Mouse (Mus musculus) testis, adult 2 months (tissue): ENCODE measurements around the gene Arhgap22. TPM values are rescaled to one million over a fixed set of nuclear protein-coding genes. Genes with fewer than 3 reads are reported as not detected.
A peak's percentile ranks its signal among the peaks of the same experiment; 100 is the strongest.

Experiments used
- H3K27ac ChIP-seq: fragments of 200-500 bp; 2 replicates; pipeline ENCODE4 v1.5.1; 2012; ENCODE audit warnings: low read depth, low read length; ENCODE audit not compliant: control insufficient read depth, insufficient read depth
- H3K27me3 ChIP-seq: fragments of 200-500 bp; 2 replicates; pipeline ENCODE4 v1.6.1; 2012; ENCODE audit warnings: mild to moderate bottlenecking, low read length, moderate library complexity; ENCODE audit not compliant: control insufficient read depth, insufficient read depth
- H3K36me3 ChIP-seq: fragments of 200-500 bp; 2 replicates; pipeline ENCODE4 v1.6.1; 2012; ENCODE audit warnings: mild to moderate bottlenecking, low read length; ENCODE audit not compliant: control insufficient read depth, insufficient read depth
- H3K4me1 ChIP-seq: fragments of 200-500 bp; 2 replicates; pipeline ENCODE4 v1.6.1; 2012; ENCODE audit warnings: low read length; ENCODE audit not compliant: control insufficient read depth, insufficient read depth
- H3K4me3 ChIP-seq: fragments of 200-500 bp; 2 replicates; pipeline ENCODE4 v1.5.1; 2012; ENCODE audit warnings: low read depth, mild to moderate bottlenecking, low read length, moderate library complexity, mixed read lengths; ENCODE audit not compliant: control insufficient read depth
- CTCF ChIP-seq: fragments of 200-500 bp; IDR thresholded peaks from 2 replicates; pipeline ENCODE4 v1.5.1; 2012; ENCODE audit warnings: low read depth, mild to moderate bottlenecking, inconsistent platforms, low read length, moderate library complexity; ENCODE audit not compliant: control insufficient read depth, insufficient read depth, insufficient replicate concordance
- POLR2A ChIP-seq: fragments of 200-500 bp; IDR thresholded peaks from 2 replicates; pipeline ENCODE4 v1.6.1; 2012; ENCODE audit warnings: low read depth, mild to moderate bottlenecking, inconsistent platforms, low read length, moderate library complexity; ENCODE audit not compliant: control insufficient read depth
- polyA plus RNA-seq: library from polyadenylated mRNA; depleted of rRNA; stranded (reverse); fragments of >200 nt; gene quantifications from 2 replicates; pipeline ENCODE4 v1.2.3, GENCODE M21; 2012

Gene Arhgap22
- polyA plus RNA-seq, 1 experiment: 1.6 TPM

- H3K27me3 ChIP-seq: no peaks in the 10 kb centered on the region
- H3K4me1 ChIP-seq: no peaks in the 10 kb centered on the region
- H3K4me3 ChIP-seq: no peak overlapping the region
- peak; percentile 29; the same call in 1 of the 2 replicates for TF ChIP-seq CTCF
- no peak for TF ChIP-seq POLR2A
- no peak overlapping the region for H3K27ac ChIP-seq
- H3K36me3 ChIP-seq: no peaks in the 10 kb centered on the region
Observed at GRCm38 (mm10) chr14:33303348-33303819, 89.6 kb downstream of the Arhgap22 start.

- H3K36me3 ChIP-seq: no peaks in the 10 kb centered on the region
- H3K4me3 ChIP-seq: no peak overlapping the region
- TF ChIP-seq POLR2A: no peak
- TF ChIP-seq CTCF: no peak
- no peaks in the 10 kb centered on the region for H3K4me1 ChIP-seq
- H3K27me3 ChIP-seq: no peaks in the 10 kb centered on the region
- no peak overlapping the region for H3K27ac ChIP-seq
Observed at GRCm38 (mm10) chr14:33305645-33306281, 91.9 kb downstream of the Arhgap22 start.

- H3K4me3 ChIP-seq: no peak overlapping the region
- no peak overlapping the region for H3K27ac ChIP-seq
- H3K27me3 ChIP-seq: no peaks in the 10 kb centered on the region
- TF ChIP-seq CTCF: no peak
- no peak for TF ChIP-seq POLR2A
- no peaks in the 10 kb centered on the region for H3K36me3 ChIP-seq
- no peaks in the 10 kb centered on the region for H3K4me1 ChIP-seq
Observed at GRCm38 (mm10) chr14:33310719-33311118, 96.9 kb downstream of the Arhgap22 start.

DNA sequence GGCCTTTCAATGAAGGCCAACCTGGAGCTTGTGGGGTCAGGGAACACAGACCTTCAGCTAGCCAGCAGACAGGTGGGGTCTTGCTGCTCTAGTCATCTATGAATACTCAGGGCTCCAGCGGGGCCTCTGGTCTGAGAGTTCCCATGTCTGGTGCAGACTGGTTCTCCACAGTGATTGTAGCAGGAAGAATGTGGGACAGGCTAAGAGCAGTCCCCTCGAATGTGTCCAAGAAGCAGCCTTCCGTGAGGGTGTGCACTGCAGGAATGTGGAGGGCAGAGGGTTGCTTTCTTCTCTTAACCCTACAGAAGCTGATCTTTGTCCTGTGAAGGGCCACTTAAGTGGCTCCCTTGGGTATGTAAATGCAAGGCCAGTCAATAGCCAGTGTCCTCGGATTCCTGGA is 98.5 kb downstream of the Arhgap22 start:
- no peak for TF ChIP-seq POLR2A
- TF ChIP-seq CTCF: no peak
- Histone ChIP-seq H3K4me1 (no peaks in the 10 kb centered on the region), H3K27me3 (no peaks in the 10 kb centered on the region), H3K36me3 (no peaks in the 10 kb centered on the region), H3K4me3 (no peak overlapping the region), H3K27ac (no peak overlapping the region)

- H3K4me1 ChIP-seq: no peaks in the 10 kb centered on the region
- H3K27ac ChIP-seq: no peak overlapping the region
- TF ChIP-seq CTCF (peak; percentile 96), POLR2A (no peak)
- no peaks in the 10 kb centered on the region for H3K36me3 ChIP-seq
- H3K4me3 ChIP-seq: no peak overlapping the region
- no peaks in the 10 kb centered on the region for H3K27me3 ChIP-seq
Observed at GRCm38 (mm10) chr14:33313624-33314023, 99.8 kb downstream of the Arhgap22 start.

DNA sequence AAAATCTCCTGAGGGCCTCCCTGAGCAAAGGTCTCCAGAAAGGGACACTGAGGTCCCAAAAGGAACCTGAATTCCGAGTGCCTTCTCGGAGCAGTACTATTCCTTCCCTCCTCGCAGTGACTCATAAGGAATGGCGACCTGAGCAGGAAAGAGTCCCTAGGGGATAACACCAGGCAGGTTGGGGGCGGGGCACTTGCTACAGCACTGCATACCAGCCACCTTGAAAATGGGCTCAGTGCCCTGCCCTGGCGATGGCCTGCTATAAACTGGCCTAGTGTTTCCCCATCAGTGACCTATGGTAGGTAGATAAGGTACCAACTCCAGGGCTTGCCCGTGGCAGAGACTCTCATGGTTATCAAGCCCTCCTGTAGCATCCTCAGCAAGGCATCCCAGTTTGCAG is 100.3 kb downstream of the Arhgap22 start:
- Histone ChIP-seq H3K4me1 (no peaks in the 10 kb centered on the region), H3K36me3 (no peaks in the 10 kb centered on the region), H3K27ac (no peak overlapping the region), H3K4me3 (no peak overlapping the region), H3K27me3 (no peaks in the 10 kb centered on the region)
- TF ChIP-seq CTCF: no peak
- no peak for TF ChIP-seq POLR2A

DNA sequence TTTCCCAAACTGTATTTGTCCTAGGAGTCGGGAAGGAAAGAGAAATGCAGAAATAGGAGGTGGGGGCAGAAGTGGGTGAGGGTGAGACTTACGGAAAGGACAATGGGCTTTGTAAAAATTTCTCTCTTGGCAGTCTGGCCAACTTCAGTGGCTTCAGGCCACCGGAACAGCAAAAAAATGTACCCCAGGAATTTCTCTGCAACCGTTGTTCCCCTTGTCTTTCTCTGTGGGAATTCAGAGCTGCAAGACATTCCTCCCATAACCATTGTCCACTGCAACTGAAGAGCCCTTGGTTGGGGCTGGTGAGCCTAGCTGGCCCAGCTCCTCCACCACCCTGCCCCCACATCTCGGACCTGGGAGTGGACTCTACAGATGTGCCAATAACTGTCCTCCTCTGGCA is 101.3 kb downstream of the Arhgap22 start:
- TF ChIP-seq POLR2A: no peak
- TF ChIP-seq CTCF: no peak
- Histone ChIP-seq H3K27me3 (no peaks in the 10 kb centered on the region), H3K4me3 (no peak overlapping the region), H3K4me1 (peaks cover 3% of the 10 kb centered on the region), H3K27ac (no peak overlapping the region), H3K36me3 (no peaks in the 10 kb centered on the region)

DNA sequence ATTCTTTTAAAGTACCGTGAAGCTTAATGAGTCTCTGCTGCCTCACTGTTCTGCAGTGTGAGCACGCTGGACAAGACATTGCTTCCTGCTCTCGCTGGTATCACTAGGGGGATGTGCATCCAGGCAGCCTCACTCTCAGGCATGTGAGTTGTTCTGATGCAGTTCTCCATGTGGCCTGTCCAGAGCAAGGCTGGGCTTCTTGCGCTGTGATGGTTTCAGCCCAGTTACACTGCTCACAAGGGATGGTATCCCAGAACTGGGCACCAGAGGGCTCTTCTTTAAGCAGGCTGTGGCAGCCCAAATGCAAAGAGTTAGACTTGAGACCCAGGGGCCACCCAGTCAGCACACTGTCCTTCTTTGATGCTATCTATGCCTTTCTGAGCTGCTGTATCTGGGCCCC is 101.9 kb downstream of the Arhgap22 start:
- H3K4me1 ChIP-seq: peaks cover 10% of the 10 kb centered on the region
- no peak overlapping the region for H3K4me3 ChIP-seq
- H3K27ac ChIP-seq: no peak overlapping the region
- H3K36me3 ChIP-seq: no peaks in the 10 kb centered on the region
- no peaks in the 10 kb centered on the region for H3K27me3 ChIP-seq
- TF ChIP-seq POLR2A (no peak), CTCF (no peak; the same call in 1 of the 2 replicates)
